In genomic region chr1:193381597-193382404, GRCm38 (mm10) we compare ENCODE assay signal across 9 mouse cellular contexts. TPM values are rescaled to one million over a fixed set of nuclear protein-coding genes. Genes with fewer than 3 reads are reported as not detected.
DNase-seq lines count a peak whose midpoint lies in the region; ATAC-seq and TF ChIP-seq lines count a peak whose summit lies in the region.
"Had no signal": no experiment of that assay in that cellular context is flagged by ENCODE, and none has a peak within 500 bp of the region (broad histone marks: within the 10 kb centered on the region; RNA-seq: fewer than 3 reads in every experiment).

No protein-coding gene starts in this region.

- H3K9ac ChIP-seq in forebrain, embryonic 11.5 days (ENCODE audit: low read length), result peak overlapping the region; percentile 45
- H3K9ac ChIP-seq in limb, embryonic 13.5 days, result 0 out of 2 replicates have a peak overlapping the region, but pooled peaks have one; percentile 48

- peak; percentile 47 for ATAC-seq in forebrain, embryonic 11.5 days (replicated peaks; ENCODE audit: low FRiP score)
- peak; percentile 29 for ATAC-seq in limb, embryonic 13.5 days (ENCODE audit: low FRiP score, low read depth)

- peaks cover 7% of the 10 kb centered on the region; the same call in 1 of the 2 replicates for H3K4me1 ChIP-seq in forebrain, embryonic 11.5 days (replicated peaks; ENCODE audit: control insufficient read depth, insufficient read depth, low read length)
- H3K4me1 ChIP-seq in limb, embryonic 13.5 days, result peaks cover 28% of the 10 kb centered on the region

- no peak overlapping the region for H3K4me3 ChIP-seq in left cerebral cortex, adult 2 months
- peak overlapping the region; percentile 31 for H3K4me3 ChIP-seq in forebrain, embryonic 11.5 days (ENCODE audit: low read depth, low read length)
- H3K4me3 ChIP-seq in limb, embryonic 13.5 days, result peak overlapping the region; percentile 41

- peak overlapping the region; percentile 56 for H3K4me2 ChIP-seq in forebrain, embryonic 11.5 days (ENCODE audit: low read depth, low read length, severe bottlenecking)
- peak overlapping the region; percentile 66 for H3K4me2 ChIP-seq in limb, embryonic 13.5 days (replicated peaks)

- no peaks in the 10 kb centered on the region for H3K27me3 ChIP-seq in forebrain, embryonic 11.5 days (ENCODE audit: control insufficient read depth, insufficient read depth, low read length)
- H3K27me3 ChIP-seq in limb, embryonic 13.5 days, result no peaks in the 10 kb centered on the region; the same call in 1 of the 2 replicates

- H3K36me3 ChIP-seq in forebrain, embryonic 11.5 days (ENCODE audit: control insufficient read depth, insufficient read depth, low read length), result no peaks in the 10 kb centered on the region
- H3K36me3 ChIP-seq in limb, embryonic 13.5 days, result no peaks in the 10 kb centered on the region

- H3K9me3 ChIP-seq in forebrain, embryonic 11.5 days (ENCODE audit: control insufficient read depth, low read length), result no peaks in the 10 kb centered on the region
- no peaks in the 10 kb centered on the region for H3K9me3 ChIP-seq in limb, embryonic 13.5 days

- WGBS in forebrain, embryonic 11.5 days, result 29% methylated on average over 11 of the region's 11 CpGs
- WGBS in limb, embryonic 13.5 days, result 18% methylated on average over 11 of the region's 11 CpGs

- intact Hi-C loops in left cerebral cortex, postnatal 14 days (cut with DNase I), result loop anchor here (2.0 to 10.0 kb wide), 4 partner anchors 51 to 1573 kb away; partner anchors contain the start of gene Lamb3
- intact Hi-C loops in left cerebral cortex, adult 2 months (cut with DNase I), result loop anchor here (2.0 to 10.0 kb wide), 4 partner anchors 127 to 1573 kb away; no protein-coding TSS in a partner anchor

- TF ChIP-seq CTCF in left cerebral cortex, adult 2 months (IDR thresholded peaks at IDR 0.05), result no peak

- DNase-seq in left cerebral cortex, postnatal 14 days (ENCODE audit: low spot score in 2 of 2), result peak; percentile 43 to 75
- no peak for DNase-seq in left cerebral cortex, adult 2 months (ENCODE audit: extremely low spot score in 1 of 2, low spot score in 2 of 2)
- DNase-seq in forebrain, embryonic 11.5 days (ENCODE audit: low spot score), result no peak
- peak; percentile 53 to 62 for DNase-seq in right cerebral cortex, postnatal 10 days (ENCODE audit: low spot score in 2 of 2)
- DNase-seq in urinary bladder, postnatal 4 days (ENCODE audit: low spot score in 2 of 2), result no peak
- DNase-seq in retina, postnatal 1 day, result no peak
- no peak for DNase-seq in adrenal gland, postnatal 36 days

- H3K27ac ChIP-seq in left cerebral cortex, adult 2 months, result no peak overlapping the region
- no peak overlapping the region for H3K27ac ChIP-seq in forebrain, embryonic 11.5 days (ENCODE audit: low read depth, low read length)
- H3K27ac ChIP-seq in limb, embryonic 13.5 days, result peak overlapping the region; percentile 84
- H3K27ac ChIP-seq: macrophage had no signal

RNA-seq across cellular contexts. Expression of gene Camk1g, which starts 11.7 kb away (rescaled TPM):
- total RNA-seq in left cerebral cortex, postnatal 14 days (2021), result 10 to 100 TPM; 42.8 to 43.6 TPM
- 10 to 100 TPM; 41.7 to 47.6 TPM for total RNA-seq in left cerebral cortex, adult 2 months (2021)
- 15.0 and 17.4 TPM in 2 replicates for polyA plus RNA-seq in forebrain, embryonic 11.5 days (2014; fragmentation: Nextera tagmentation; extraction: Ambion mirVana)
- polyA plus RNA-seq in limb, embryonic 13.5 days (2015; fragmentation: Nextera tagmentation; extraction: Ambion mirVana), result 15.5 and 16.0 TPM in 2 replicates
- total RNA-seq in adrenal gland, postnatal 36 days (2021), result under 1 TPM; 0.26 TPM
- polyA plus RNA-seq: macrophage had no signal

Comparison
In these comparisons a context has a peak if more than half of its experiments do, and no peak if none do; other contexts are left out.
1. DNase-seq: peak in left cerebral cortex, postnatal 14 days (2 of 2) and right cerebral cortex, postnatal 10 days (2 of 2); none in left cerebral cortex, adult 2 months (0 of 2), forebrain, embryonic 11.5 days (single experiment), urinary bladder, postnatal 4 days (0 of 2), retina, postnatal 1 day (single experiment) and adrenal gland, postnatal 36 days (0 of 2).
2. RNA of gene Camk1g, which starts 11.7 kb away (total RNA-seq): 41.7 to 47.6 TPM in left cerebral cortex, adult 2 months and 42.8 to 43.6 TPM in left cerebral cortex, postnatal 14 days; 0.26 TPM in adrenal gland, postnatal 36 days; every median in the first group is over 10 times any median in the second.